Mouse (Mus musculus): ENCODE results near the gene Oser1. TPM values are rescaled to one million over a fixed set of nuclear protein-coding genes. Genes with fewer than 3 reads are reported as not detected.
A peak's percentile ranks its signal among the peaks of the same experiment; 100 is the strongest.
"Not testable (repeated sequence)": the region's sequence is repeated elsewhere in the genome, so short reads cannot be mapped to it uniquely, and the experiment has no call there.

The Oser1 gene
- polyA plus RNA-seq, 1 experiment from 2014 or later: 88.7 TPM

GRCm38 (mm10) chr2:163463998-163464397, 39.5 kb upstream of the Oser1 start:
- Histone ChIP-seq H3K4me1 (replicated peaks; ENCODE audit: control insufficient read depth, insufficient read depth, low read length) (no peaks in the 10 kb centered on the region), H3K27me3 (ENCODE audit: control insufficient read depth, insufficient read depth, low read length) (no peaks in the 10 kb centered on the region), H3K9me3 (ENCODE audit: control insufficient read depth, low read length) (no peaks in the 10 kb centered on the region), H3K27ac (ENCODE audit: low read depth, low read length) (no peak overlapping the region), H3K4me2 (replicated peaks; ENCODE audit: low read depth, low read length) (no peak overlapping the region), H3K9ac (ENCODE audit: low read depth, low read length) (no peak overlapping the region), H3K4me3 (ENCODE audit: low read depth, low read length) (no peak overlapping the region), H3K36me3 (ENCODE audit: control insufficient read depth, insufficient read depth, low read length) (no peaks in the 10 kb centered on the region)
- 77% methylated on average over 4 of the region's 4 CpGs for WGBS
- ATAC-seq (ENCODE audit: low FRiP score): no peak
- no peak for DNase-seq (ENCODE audit: low spot score)

- H3K9me3 ChIP-seq (ENCODE audit: control insufficient read depth, low read length): no peaks in the 10 kb centered on the region
- H3K27me3 ChIP-seq (ENCODE audit: control insufficient read depth, insufficient read depth, low read length): 0 out of 2 replicates have a peak, but pooled peaks cover 2% of the 10 kb centered on the region
- H3K4me3 ChIP-seq (ENCODE audit: low read depth, low read length): no peak overlapping the region
- ATAC-seq (ENCODE audit: low FRiP score): no peak
- H3K36me3 ChIP-seq (ENCODE audit: control insufficient read depth, insufficient read depth, low read length): no peaks in the 10 kb centered on the region
- no peak overlapping the region for H3K4me2 ChIP-seq (replicated peaks; ENCODE audit: low read depth, low read length)
- H3K27ac ChIP-seq (ENCODE audit: low read depth, low read length): no peak overlapping the region
- 68% methylated on average over 10 of the region's 10 CpGs for WGBS
- DNase-seq (ENCODE audit: low spot score): no peak
- no peaks in the 10 kb centered on the region for H3K4me1 ChIP-seq (replicated peaks; ENCODE audit: control insufficient read depth, insufficient read depth, low read length)
- H3K9ac ChIP-seq (ENCODE audit: low read depth, low read length): no peak overlapping the region
Observed at GRCm38 (mm10) chr2:163463251-163463769, 38.8 kb upstream of the Oser1 start.

- 77% methylated on average over 11 of the region's 11 CpGs for WGBS
- DNase-seq (ENCODE audit: low spot score) (no peak), ATAC-seq (ENCODE audit: low FRiP score) (no peak)
- H3K27me3 ChIP-seq (ENCODE audit: control insufficient read depth, insufficient read depth, low read length): 0 out of 2 replicates have a peak, but pooled peaks cover 2% of the 10 kb centered on the region
- no peak overlapping the region for H3K4me2 ChIP-seq (replicated peaks; ENCODE audit: low read depth, low read length)
- H3K4me1 ChIP-seq (replicated peaks; ENCODE audit: control insufficient read depth, insufficient read depth, low read length): no peaks in the 10 kb centered on the region
- no peak overlapping the region for H3K27ac ChIP-seq (ENCODE audit: low read depth, low read length)
- H3K4me3 ChIP-seq (ENCODE audit: low read depth, low read length): no peak overlapping the region
- H3K9me3 ChIP-seq (ENCODE audit: control insufficient read depth, low read length): no peaks in the 10 kb centered on the region
- no peaks in the 10 kb centered on the region for H3K36me3 ChIP-seq (ENCODE audit: control insufficient read depth, insufficient read depth, low read length)
- no peak overlapping the region for H3K9ac ChIP-seq (ENCODE audit: low read depth, low read length)
Observed at GRCm38 (mm10) chr2:163462801-163463200, 38.3 kb upstream of the Oser1 start.

GRCm38 (mm10) chr2:163462386-163462785, 37.9 kb upstream of the Oser1 start:
- H3K27me3 ChIP-seq (ENCODE audit: control insufficient read depth, insufficient read depth, low read length): 0 out of 2 replicates have a peak, but pooled peaks cover 2% of the 10 kb centered on the region
- no peak overlapping the region for H3K4me2 ChIP-seq (replicated peaks; ENCODE audit: low read depth, low read length)
- DNase-seq (ENCODE audit: low spot score) (no peak), ATAC-seq (ENCODE audit: low FRiP score) (no peak)
- no peak overlapping the region for H3K27ac ChIP-seq (ENCODE audit: low read depth, low read length)
- no peak overlapping the region for H3K9ac ChIP-seq (ENCODE audit: low read depth, low read length)
- no peak overlapping the region for H3K4me3 ChIP-seq (ENCODE audit: low read depth, low read length)
- WGBS: 89% methylated on average over 5 of the region's 5 CpGs
- H3K4me1 ChIP-seq (replicated peaks; ENCODE audit: control insufficient read depth, insufficient read depth, low read length): no peaks in the 10 kb centered on the region
- no peaks in the 10 kb centered on the region for H3K9me3 ChIP-seq (ENCODE audit: control insufficient read depth, low read length)
- no peaks in the 10 kb centered on the region for H3K36me3 ChIP-seq (ENCODE audit: control insufficient read depth, insufficient read depth, low read length)

- H3K36me3 ChIP-seq (ENCODE audit: control insufficient read depth, insufficient read depth, low read length); H3K27ac ChIP-seq (ENCODE audit: low read depth, low read length); DNase-seq (ENCODE audit: low spot score); H3K4me1 ChIP-seq (replicated peaks; ENCODE audit: control insufficient read depth, insufficient read depth, low read length); ATAC-seq (ENCODE audit: low FRiP score); H3K9ac ChIP-seq (ENCODE audit: low read depth, low read length); H3K9me3 ChIP-seq (ENCODE audit: control insufficient read depth, low read length); H3K27me3 ChIP-seq (ENCODE audit: control insufficient read depth, insufficient read depth, low read length); H3K4me2 ChIP-seq (replicated peaks; ENCODE audit: low read depth, low read length); H3K4me3 ChIP-seq (ENCODE audit: low read depth, low read length): not testable (repeated sequence)
- WGBS: 92% methylated on average over 8 of the region's 9 CpGs
Observed at GRCm38 (mm10) chr2:163461307-163461706, 36.8 kb upstream of the Oser1 start.

- DNase-seq (ENCODE audit: low spot score) (no peak), ATAC-seq (ENCODE audit: low FRiP score) (no peak)
- 0 out of 2 replicates have a peak, but pooled peaks cover 2% of the 10 kb centered on the region for H3K27me3 ChIP-seq (ENCODE audit: control insufficient read depth, insufficient read depth, low read length)
- H3K36me3 ChIP-seq (ENCODE audit: control insufficient read depth, insufficient read depth, low read length): no peaks in the 10 kb centered on the region
- no peak overlapping the region for H3K4me2 ChIP-seq (replicated peaks; ENCODE audit: low read depth, low read length)
- H3K9ac ChIP-seq (ENCODE audit: low read depth, low read length): no peak overlapping the region
- no peaks in the 10 kb centered on the region for H3K9me3 ChIP-seq (ENCODE audit: control insufficient read depth, low read length)
- no peak overlapping the region for H3K27ac ChIP-seq (ENCODE audit: low read depth, low read length)
- H3K4me3 ChIP-seq (ENCODE audit: low read depth, low read length): no peak overlapping the region
- 90% methylated on average over 8 of the region's 8 CpGs for WGBS
- H3K4me1 ChIP-seq (replicated peaks; ENCODE audit: control insufficient read depth, insufficient read depth, low read length): no peaks in the 10 kb centered on the region
Observed at GRCm38 (mm10) chr2:163460622-163461021, 36.1 kb upstream of the Oser1 start.

GRCm38 (mm10) chr2:163459380-163459779, 34.9 kb upstream of the Oser1 start:
- Histone ChIP-seq H3K36me3 (ENCODE audit: control insufficient read depth, insufficient read depth, low read length) (no peaks in the 10 kb centered on the region), H3K27ac (ENCODE audit: low read depth, low read length) (no peak overlapping the region), H3K4me3 (ENCODE audit: low read depth, low read length) (no peak overlapping the region), H3K4me2 (replicated peaks; ENCODE audit: low read depth, low read length) (no peak overlapping the region), H3K4me1 (replicated peaks; ENCODE audit: control insufficient read depth, insufficient read depth, low read length) (no peaks in the 10 kb centered on the region), H3K9me3 (ENCODE audit: control insufficient read depth, low read length) (no peaks in the 10 kb centered on the region), H3K9ac (ENCODE audit: low read depth, low read length) (no peak overlapping the region), H3K27me3 (ENCODE audit: control insufficient read depth, insufficient read depth, low read length) (0 out of 2 replicates have a peak, but pooled peaks cover 2% of the 10 kb centered on the region)
- 40% methylated on average over 10 of the region's 10 CpGs for WGBS
- ATAC-seq (ENCODE audit: low FRiP score) (no peak), DNase-seq (ENCODE audit: low spot score) (peak; percentile 23)

GRCm38 (mm10) chr2:163458539-163459265, 34.2 kb upstream of the Oser1 start:
- DNase-seq (ENCODE audit: low spot score) (no peak), ATAC-seq (ENCODE audit: low FRiP score) (no peak)
- Histone ChIP-seq H3K4me3 (ENCODE audit: low read depth, low read length) (no peak overlapping the region), H3K4me2 (replicated peaks; ENCODE audit: low read depth, low read length) (no peak overlapping the region), H3K9ac (ENCODE audit: low read depth, low read length) (no peak overlapping the region), H3K27me3 (ENCODE audit: control insufficient read depth, insufficient read depth, low read length) (0 out of 2 replicates have a peak, but pooled peaks cover 2% of the 10 kb centered on the region), H3K9me3 (ENCODE audit: control insufficient read depth, low read length) (no peaks in the 10 kb centered on the region), H3K36me3 (ENCODE audit: control insufficient read depth, insufficient read depth, low read length) (no peaks in the 10 kb centered on the region), H3K27ac (ENCODE audit: low read depth, low read length) (no peak overlapping the region), H3K4me1 (replicated peaks; ENCODE audit: control insufficient read depth, insufficient read depth, low read length) (no peaks in the 10 kb centered on the region)
- WGBS: 55% methylated on average over 27 of the region's 27 CpGs

- Histone ChIP-seq H3K4me2 (replicated peaks; ENCODE audit: low read depth, low read length) (no peak overlapping the region), H3K27ac (ENCODE audit: low read depth, low read length) (no peak overlapping the region), H3K4me3 (ENCODE audit: low read depth, low read length) (no peak overlapping the region), H3K27me3 (ENCODE audit: control insufficient read depth, insufficient read depth, low read length) (0 out of 2 replicates have a peak, but pooled peaks cover under 1% of the 10 kb centered on the region), H3K4me1 (replicated peaks; ENCODE audit: control insufficient read depth, insufficient read depth, low read length) (no peaks in the 10 kb centered on the region), H3K36me3 (ENCODE audit: control insufficient read depth, insufficient read depth, low read length) (no peaks in the 10 kb centered on the region), H3K9ac (ENCODE audit: low read depth, low read length) (no peak overlapping the region), H3K9me3 (ENCODE audit: control insufficient read depth, low read length) (no peaks in the 10 kb centered on the region)
- no peak for DNase-seq (ENCODE audit: low spot score)
- ATAC-seq (ENCODE audit: low FRiP score): no peak
- WGBS: 89% methylated on average over 13 of the region's 13 CpGs
Observed at GRCm38 (mm10) chr2:163453378-163453777, 28.9 kb upstream of the Oser1 start.

Measured in hindbrain, embryonic 11.5 days (tissue).